Mouse (Mus musculus): Measurements from ENCODE around the gene Adora2b.

GRCm38 (mm10) chr11:62253380-62253779 is 4.6 kb downstream of the Adora2b start:
- TF ChIP-seq CTCF (IDR thresholded peaks at IDR 0.05; ENCODE audit: extremely low read depth, insufficient read depth, insufficient read length, insufficient replicate concordance) (no peak), POLR2A (IDR thresholded peaks at IDR 0.05; ENCODE audit: low read depth, low read length) (no peak)

Data from spleen, adult 2 months (tissue).